Mouse (Mus musculus) brain, adult 2 months (tissue): ENCODE measurements around the gene Tmem223.
A peak's percentile ranks its signal among the peaks of the same experiment; 100 is the strongest.

ENCODE experiments used
- DNase-seq: peaks from one replicate; pipeline ENCODE4 v3.0.0; 2011; ENCODE audit warnings: low read depth, low spot score

The Tmem223 gene

DNA sequence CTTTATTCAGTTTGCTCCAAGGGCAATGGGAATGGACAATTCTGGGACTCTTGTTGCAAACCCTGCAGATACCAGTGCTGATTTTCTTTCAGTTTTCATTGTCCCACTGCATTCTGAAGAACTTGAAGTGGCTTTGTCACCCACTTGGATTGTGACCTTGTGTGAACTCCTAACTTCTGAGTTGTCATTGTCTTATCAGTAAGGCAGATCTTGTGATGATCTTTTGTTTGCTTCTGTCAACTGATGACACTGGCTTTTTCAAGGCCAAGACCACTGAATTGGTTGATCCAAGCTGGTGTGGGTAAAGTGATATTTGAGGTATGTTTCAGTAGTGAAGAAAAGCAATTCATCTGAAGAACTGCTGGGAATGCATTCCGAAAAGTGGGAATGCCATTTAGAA lies 25.4 kb upstream of the Tmem223 start:
- DNase-seq, result no peak

DNA sequence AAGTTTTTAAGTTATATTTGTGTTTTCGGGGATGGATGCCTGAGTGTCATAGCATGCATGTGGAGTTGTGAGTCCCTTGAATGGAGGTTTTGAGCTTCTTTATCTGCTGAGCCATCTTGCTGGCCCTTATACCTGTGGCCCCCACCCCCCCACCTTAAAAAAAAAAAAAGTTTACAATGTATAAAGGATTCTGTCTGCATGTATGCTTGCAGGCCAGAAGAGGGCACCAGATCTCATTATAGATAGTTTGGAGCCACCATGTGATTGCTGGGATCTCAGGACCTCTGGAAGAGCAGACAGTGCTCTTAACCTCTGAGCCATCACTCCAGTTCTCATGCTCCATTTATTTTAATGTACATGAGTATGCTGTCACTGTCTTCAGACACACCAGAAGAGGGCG lies 23.4 kb upstream of the Tmem223 start:
- DNase-seq, result no peak

DNA sequence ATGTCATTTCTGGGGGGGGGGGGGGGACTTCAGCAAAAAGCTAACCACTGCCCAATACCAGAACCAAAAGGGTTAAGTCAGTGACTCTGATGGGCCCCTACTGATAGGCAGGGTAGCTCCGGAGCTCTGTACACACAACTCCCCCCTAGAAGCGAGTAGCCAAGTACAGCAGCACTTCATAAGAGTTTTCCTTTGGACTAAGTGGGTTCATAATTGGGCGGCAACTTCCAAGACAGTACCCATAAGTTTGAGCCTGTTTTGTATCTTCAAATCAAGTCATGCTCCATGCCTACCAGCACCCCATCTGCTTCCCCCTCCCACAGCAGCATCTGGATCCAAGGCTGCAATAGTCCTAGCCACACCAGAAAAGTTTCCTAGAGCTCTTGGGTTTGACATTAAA lies 15.1 kb upstream of the Tmem223 start:
- DNase-seq, result no peak

DNA sequence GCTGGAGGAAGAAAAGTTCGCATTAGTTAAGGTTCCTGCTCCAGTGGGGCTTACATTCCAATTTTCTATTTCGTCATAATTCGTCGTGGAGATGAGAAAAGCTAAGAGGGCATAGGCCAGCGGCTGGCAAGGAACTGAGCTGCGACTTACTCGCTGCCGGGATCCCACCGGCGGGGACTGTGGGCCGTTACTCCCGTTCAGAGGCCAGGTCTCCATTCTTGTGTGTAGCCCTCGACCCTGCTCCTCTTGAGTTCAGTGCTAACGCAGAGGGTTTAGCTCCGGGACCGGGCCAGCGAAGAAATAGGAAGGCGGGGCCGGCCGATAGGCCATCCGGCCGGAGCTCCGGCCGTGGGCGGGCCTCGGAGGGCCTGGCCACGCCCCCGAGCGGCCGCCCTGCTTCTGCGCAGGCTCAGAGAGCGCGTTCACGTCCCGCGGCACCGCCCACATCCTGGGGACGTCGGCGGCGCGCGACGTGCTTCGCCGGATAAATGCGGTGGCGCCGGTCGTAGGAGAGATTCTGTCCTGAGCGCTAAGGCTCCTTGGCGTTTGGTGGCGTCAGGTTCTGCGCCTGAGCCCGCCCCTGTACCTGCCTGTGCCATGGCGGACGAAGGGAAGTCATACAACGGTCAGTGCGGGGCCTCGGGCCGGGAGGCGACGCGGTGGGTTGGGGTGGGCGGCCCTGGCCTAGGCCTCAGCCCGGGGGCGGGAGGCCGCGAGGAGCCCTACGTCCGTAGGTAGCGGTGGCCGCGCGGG lies 14.0 kb upstream of the Tmem223 start, which contains the start of gene Nxf1:
TSS of gene Nxf1 (plus strand) at position 439 of the 753 bp plus-strand sequence.
- DNase-seq, result peak; percentile 97

DNA sequence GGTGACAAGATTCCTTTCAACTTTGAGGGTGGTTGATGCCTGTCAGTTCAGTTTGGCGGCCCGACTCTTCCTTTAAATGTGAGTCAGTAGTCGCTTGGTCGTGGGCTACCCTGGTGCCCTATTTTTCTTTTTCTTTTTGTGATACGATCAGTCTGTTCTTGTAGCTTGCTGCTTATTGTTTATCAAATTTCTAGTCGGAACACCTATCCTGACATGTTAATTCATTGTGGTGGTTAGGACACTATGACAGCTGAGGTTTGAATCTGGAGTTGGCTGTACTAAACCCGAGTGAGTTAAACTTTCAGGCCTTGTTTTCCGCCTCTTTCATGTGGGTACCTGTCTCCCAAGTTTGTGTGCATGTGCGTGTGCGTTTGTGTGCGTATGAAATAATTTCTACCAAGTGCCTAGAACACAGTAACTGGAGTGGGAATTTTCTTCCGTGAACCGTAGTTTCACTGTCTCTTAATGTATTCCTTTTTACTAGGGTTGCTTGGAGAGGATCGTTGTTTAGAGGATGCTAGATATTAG lies 13.3 kb upstream of the Tmem223 start:
- no peak for DNase-seq

DNA sequence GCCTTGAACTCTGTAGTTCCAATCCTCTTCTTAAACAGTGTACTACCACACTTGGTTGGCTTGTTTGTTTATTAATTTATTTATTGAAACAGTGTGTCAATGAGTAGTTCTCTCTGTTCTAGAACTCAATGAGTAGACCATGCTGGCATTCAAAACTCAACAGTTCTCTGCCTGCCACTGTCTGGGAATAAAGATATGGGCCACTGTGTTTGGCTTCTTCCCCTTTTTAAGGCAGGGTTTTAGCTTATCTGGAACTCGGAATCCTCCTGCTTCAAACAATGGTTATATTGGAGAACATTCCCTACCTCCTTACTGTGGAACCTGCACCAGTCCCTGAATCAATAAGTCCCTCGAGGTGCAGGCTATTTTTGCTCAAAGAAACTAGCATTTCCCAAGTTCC lies 11.9 kb upstream of the Tmem223 start:
- DNase-seq, result no peak

DNA sequence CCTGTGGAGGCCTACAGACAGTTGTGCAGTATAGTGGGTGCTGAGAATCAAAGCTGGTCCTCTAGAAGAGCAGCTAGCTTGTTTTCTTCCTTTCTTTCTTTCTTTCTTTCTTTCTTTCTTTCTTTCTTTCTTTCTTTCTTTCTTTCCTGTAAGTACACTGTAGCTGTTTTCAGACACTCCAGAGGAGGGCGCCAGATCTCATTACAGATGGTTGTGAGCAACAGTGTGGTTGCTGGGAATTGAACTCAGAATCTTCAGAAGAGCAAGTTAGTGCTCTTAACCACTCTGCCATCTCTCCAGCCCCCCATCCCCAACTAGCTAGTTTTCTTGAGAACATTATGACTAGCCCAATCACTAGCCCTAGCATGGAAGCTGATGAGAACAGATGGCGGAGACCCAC lies 10.0 kb upstream of the Tmem223 start:
- no peak for DNase-seq

DNA sequence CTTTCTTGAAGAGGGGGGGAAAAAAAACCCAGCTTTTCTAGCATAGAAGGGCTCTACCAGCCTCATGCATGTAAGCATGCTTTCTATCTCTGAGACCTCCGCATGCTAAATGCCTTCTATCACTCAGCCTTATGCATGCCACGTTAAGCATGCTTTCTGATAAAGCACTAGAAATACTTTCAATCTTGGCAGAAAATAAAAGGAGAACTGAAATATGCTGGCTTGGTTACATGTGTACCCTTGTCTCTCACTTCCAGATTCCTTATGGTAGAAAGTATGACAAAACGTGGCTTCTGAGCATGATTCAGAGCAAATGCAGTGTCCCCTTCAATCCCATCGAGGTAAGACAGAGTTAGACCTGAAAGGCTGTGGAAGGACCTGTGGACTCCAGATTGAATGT lies 7.5 kb upstream of the Tmem223 start:
- DNase-seq, result no peak

DNA sequence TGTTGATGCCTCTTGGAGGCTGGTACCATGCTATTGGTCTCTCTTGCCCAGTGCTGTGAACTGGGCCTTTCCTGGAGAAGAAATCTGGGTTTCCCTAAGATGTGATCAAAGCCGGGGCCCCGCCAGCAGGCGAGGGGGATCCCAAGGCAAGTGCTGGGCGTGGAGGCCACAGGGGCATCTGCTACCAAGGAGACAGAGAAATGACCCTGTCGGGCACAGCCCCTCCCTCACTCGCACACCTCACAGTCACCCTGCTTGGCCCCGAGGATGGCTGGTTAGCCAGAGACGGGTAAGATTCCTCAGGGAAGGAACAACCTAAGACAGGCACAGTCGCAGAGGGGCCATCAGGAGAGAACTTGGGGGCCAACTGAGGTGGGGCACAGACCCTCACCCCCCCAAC lies 5.2 kb upstream of the Tmem223 start:
- no peak for DNase-seq

DNA sequence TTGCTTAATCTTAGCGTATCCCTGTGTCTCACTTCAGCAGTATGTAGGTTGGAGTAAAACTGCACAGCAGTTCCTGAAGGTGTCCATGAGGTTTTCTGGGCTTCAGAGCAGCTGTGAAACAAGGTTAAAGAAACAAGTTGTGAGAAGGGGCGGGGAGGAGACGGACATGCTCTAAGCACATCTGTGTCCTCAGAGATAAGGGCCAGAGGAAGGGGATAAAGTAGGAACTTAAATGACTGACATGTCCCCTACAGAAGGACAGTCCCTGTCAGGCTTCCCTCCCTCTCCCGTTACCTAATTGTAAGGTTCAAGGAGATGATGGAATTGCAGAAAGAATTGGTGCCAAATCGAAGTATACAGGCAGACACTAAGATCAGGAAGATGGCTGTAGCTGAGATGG lies 2.2 kb downstream of the Tmem223 start:
- DNase-seq, result no peak

DNA sequence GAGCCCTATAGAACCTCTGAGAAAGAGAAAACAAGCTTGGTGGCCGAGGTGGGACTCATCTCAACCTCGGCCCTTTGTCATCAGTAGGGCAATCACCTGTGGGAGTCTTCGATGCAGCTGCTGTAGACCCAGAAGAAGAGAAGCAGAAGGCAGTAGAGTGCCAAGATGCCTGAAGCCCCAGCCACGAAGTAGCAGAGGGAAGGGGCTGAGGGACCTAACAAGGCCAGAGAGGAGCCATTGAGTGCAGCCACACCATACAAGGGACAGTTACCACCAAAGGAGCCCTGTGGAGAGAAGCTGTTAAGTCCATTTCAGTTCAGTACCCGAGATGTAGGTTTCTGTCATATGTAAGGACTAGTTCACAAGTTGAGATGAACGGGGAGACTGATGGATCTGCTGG lies 2.6 kb downstream of the Tmem223 start:
- no peak for DNase-seq

DNA sequence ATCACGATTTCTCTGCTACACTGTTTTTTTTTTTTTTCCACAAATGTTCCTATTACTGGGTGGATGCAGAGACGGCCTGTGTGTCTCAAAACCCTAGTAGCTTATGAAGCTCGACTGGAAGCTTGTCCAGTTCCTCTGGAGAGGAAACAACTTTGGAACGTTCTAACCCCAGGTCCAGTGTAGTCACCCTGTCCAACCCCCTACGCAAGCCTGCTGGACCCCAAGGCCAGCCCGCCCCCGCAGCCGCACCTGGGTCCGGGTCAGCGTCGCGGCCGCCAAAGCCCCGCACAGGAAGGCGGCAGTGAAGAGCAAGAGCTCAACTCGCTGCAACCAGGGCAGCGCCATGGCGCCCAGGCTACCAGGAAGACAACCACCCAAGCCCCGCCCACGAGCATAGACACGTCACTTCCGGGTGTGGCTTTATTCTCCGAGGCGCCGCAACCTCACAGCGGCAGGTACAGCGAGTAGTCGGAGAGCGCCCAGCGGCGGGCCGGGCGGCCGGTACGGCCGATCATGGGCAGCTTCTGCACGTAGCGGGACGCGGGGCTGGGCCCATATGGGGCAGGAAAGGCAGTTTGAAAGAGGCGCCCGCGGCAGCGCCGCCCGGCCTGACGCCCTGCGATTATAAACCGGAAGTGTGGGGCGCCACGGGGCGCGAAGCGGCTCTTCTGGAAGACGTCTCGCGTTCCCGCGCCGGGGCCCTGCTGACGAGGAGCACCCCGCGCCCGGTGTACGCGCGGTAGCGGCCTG lies 3.5 kb downstream of the Tmem223 start, which contains the start of gene Tmem179b:
TSS of gene Tmem179b (minus strand) at position 382 of the 750 bp plus-strand sequence.
- peak; percentile 97 for DNase-seq

DNA sequence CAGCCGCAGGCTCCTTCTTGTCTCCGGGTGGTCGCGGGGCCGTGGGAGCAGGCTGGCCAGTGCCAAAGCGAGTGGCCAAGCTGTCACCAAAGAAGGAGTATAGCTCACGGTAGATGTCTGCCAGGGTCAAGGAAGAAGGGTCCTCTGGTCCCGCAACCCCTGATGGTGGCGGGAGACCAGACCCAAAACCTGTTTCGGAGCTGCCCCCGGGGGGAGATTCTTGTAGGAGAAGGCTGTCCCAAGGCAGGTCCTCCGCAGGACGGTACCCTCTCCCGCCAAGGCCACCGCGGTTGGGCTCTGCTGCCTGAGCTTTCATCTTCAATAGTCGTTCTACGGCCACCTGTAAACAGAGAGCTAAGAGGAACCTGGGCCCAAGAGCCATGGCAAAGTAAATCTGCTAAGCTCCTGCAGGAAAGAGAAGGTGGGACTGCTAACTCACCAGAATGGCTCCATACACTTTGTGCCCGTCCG lies 4.2 kb downstream of the Tmem223 start:
- peak; percentile 24 for DNase-seq

DNA sequence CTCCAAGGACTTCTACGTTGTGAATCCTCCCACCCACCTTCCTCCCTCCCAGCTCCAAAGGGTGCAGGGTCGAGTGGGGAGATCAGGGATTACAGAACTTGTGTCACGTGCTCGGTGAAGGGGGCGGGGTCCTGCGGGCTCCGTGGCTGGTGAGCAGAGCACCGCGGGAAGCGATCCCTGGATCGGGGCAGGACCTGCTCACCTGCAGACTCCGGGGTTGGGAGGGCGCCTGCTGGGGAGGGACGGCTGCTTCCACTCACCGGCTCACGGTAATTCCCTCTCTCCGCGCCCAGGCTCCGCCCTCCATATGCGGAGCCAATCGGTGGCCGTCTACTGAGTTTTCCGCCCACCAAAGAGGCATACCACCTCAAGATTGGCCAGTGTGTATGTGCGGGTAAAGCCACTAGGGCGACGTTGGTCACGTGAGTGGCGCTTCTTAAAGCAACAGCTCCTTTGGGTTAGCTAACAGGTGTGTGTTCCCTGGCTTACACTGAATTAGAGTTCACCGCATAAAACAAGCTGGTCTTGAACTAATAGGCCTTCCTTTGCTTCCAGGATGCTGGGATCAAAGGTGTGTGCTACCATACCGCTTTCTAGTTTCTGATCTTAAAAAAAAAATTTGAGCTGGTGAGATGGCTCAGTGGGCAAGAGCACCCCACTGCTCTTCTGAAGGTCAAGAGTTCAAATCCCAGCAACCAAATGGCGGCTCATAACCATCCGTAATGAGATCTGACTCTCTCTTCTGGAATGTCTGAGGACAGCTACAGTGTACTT lies 15.4 kb downstream of the Tmem223 start, which contains the start of gene Taf6l:
TSS of gene Taf6l (minus strand) at position 410 of the 774 bp plus-strand sequence.
- peak; percentile 99 for DNase-seq

DNA sequence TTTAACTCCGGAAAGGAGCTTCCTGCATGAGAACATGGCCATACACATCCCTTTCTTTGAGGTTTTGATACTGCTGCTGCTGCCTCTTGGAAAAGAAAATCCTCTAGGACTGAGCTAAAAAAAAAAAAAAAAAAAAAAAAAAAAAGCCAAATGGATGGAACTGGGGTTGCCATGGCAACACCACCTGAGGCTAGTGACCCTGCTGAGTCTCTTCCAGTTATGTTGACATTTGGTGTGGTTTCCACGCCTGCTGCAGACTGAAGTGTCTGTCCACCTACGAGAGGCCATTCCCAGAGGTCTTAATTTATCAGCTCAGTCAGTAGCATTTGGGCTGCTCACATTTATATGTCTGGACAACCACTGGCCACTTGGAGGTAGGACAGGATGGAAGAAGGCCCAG lies 17.7 kb downstream of the Tmem223 start:
- peak; percentile 72 for DNase-seq

DNA sequence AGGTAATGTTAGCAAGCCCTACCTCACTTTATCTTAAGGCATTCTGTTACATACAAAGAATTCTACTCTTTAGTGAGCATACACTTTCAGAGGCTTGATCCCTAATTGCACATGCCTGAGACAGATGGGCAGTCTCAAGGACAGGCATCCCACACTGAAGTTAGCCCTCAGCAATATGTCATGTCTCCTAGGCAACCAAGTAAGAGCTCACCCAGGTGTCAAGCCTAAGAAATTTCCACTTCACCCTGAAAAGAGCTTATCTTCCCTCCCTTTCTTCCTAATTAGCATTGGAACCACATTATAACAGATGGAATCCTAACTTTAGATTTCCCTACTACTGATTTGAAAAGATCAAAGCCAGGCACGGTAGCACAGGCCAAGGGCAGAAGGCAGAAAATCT lies 18.4 kb downstream of the Tmem223 start:
- DNase-seq, result peak; percentile 81

DNA sequence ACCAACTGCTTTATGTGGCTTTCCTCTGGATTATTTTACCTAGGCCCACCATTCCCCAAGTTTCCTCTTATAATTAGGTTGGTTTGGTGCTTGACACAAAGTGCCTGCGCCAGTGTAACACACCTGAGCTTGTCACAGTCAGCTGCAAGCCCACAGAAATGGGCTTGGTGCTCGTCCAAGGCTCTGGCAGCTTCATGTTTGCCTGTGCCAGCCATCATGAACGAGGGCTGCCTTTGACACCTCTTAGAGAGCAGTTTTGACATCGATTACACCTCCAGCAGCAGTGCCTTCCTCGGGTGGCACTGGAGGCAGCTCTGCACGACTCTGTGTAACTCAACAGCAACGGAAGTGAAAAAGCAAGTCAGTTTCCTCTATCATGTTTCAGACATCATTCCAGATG lies 19.4 kb downstream of the Tmem223 start:
- peak; percentile 40 for DNase-seq

DNA sequence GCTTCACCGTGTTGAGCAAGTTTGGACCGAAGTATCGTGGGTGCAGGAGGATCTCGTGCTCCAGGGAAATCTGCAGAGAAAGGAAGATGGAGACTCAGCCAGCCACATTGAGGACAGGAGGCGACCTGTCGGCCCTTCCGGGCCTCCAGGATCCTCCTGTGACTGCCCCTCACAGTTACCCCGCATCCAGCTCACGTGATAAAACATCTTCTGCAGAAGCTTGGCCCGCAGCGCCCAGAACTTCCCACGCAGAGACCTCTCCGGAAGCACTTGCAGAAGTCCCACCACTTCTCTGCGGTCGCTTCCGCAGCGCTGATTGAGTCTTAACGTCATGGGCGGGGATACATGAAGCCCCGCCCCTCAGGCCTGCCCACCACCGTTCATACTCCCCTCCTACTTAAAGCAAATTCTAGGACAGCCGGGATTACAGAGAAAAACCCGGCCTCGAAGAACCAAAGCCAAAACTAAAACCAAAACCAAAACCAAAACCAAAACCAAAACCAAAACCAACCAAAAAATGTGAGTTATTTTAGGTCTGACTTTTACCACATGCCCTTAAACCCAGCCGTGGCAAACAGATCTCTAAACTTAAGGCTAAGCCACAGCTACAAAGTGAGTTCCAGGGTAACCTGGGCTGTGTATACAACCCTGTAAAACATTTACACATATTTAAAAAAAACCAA lies 27.6 kb downstream of the Tmem223 start, which contains the start of gene Polr2g:
TSS of gene Polr2g (minus strand) at position 314 of the 683 bp plus-strand sequence.
- peak; percentile 98 for DNase-seq

DNA sequence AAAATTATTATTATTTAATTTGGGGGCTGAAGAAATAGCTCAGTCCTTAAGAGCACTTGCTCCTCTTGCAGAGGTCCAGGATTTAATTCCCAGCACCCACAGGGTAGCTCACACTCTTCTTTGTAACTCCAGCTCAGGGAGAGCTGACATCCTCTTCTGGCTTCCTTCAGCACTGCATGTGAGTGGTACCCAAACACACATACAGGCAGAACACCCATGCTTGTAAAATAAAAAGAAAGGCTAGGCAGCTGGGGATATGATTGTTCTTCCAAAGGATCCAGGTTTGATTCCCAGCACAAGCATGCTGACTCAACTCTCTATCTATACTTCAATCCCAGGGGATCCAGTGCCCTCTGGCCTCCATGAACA lies 28.1 kb downstream of the Tmem223 start:
- DNase-seq, result no peak

DNA sequence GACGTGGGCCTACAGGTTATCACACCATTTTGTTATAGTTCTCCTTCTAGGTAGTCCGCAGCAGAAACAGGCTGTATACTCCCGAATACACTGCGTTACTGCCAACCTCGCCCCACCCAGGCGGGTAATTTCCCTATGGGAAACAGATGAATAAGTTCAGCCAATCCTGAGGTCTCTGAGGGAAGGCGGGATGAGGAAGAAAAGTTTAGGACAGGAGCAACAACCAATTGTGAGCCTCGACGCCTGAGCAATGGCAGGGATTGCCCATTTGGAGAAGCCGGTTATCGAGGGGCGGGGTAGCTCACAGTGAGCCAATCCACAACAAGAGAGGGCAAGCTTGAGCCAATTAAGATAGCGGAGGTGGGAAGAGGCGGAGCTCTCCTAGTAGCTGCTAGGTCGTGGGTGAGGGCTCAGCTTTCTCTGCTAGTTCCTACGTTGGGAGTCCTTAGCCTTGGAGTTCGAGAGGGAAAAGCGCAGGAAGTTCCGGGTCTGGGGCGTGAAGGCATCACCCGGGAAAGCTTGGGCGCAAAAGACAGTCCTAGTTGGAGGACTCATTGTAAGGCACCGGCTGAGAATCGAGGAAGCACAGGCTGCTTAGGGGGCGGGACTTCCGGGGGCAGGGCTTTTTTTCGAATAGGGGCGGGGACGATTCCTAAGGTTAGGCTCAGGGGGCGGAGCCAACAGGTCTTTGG lies 31.5 kb downstream of the Tmem223 start, which contains the start of gene Zbtb3:
TSS of gene Zbtb3 (plus strand) at position 426 of the 692 bp plus-strand sequence.
- DNase-seq, result peak; percentile 100
